ENCODE assay signal across 31 mouse cellular contexts in genomic region chr9:13460012-13460411, GRCm38 (mm10). TPM values are rescaled to one million over a fixed set of nuclear protein-coding genes. Genes with fewer than 3 reads are reported as not detected.
"Had no signal": no experiment of that assay in that cellular context is flagged by ENCODE, and none has a peak within 500 bp of the region (broad histone marks: within the 10 kb centered on the region; RNA-seq: fewer than 3 reads in every experiment).

No protein-coding gene starts in this region.

- ATAC-seq: forebrain, postnatal 0 days; hindbrain, embryonic 16.5 days; inflammation-experienced regulatory T-cells, adult 6 months; intestine, embryonic 15.5 days; intestine, postnatal 0 days; liver, postnatal 0 days had no signal

- H3K9me3 ChIP-seq: hindbrain, embryonic 10.5 days; hindbrain, embryonic 12.5 days; intestine, embryonic 15.5 days; liver, embryonic 13.5 days; liver, embryonic 15.5 days had no signal

- H3K36me3 ChIP-seq: hindbrain, embryonic 10.5 days; hindbrain, embryonic 12.5 days; intestine, embryonic 15.5 days; liver, embryonic 13.5 days; liver, embryonic 15.5 days had no signal

- H3K27ac ChIP-seq: gastrocnemius, adult 2 months; heart, adult 2 months; hindbrain, embryonic 10.5 days; hindbrain, embryonic 12.5 days; hindbrain, embryonic 14.5 days; intestine, embryonic 15.5 days; left cerebral cortex, adult 2 months; liver, embryonic 13.5 days; liver, embryonic 15.5 days had no signal

- H3K4me2 ChIP-seq: heart, embryonic 11.5 days; hindbrain, embryonic 12.5 days; hindbrain, embryonic 14.5 days; intestine, embryonic 15.5 days; liver, embryonic 11.5 days; liver, embryonic 13.5 days; liver, embryonic 15.5 days had no signal

- DNase-seq: forebrain, postnatal 0 days; gastrocnemius, adult 2 months; gastrocnemius, postnatal 10 days; gastrocnemius, postnatal 25 days; heart, adult 2 months; heart, postnatal 10 days; heart, postnatal 4 days; kidney, adult 18-20 months; kidney, adult 8-10 months; kidney, postnatal 10 days; kidney, postnatal 25 days; kidney, postnatal 4 days; left cerebral cortex, postnatal 4 days; liver; liver, embryonic 13.5 days; liver, postnatal 0 days had no signal

- H3K9ac ChIP-seq: forebrain, postnatal 0 days; hindbrain, embryonic 12.5 days; hindbrain, embryonic 14.5 days; intestine, embryonic 15.5 days; liver, embryonic 13.5 days; liver, embryonic 15.5 days; liver, postnatal 0 days had no signal

- H3K4me1 ChIP-seq: liver, embryonic 13.5 days; liver, embryonic 15.5 days had no signal

- H3K27me3 ChIP-seq: hindbrain, embryonic 12.5 days; intestine, embryonic 15.5 days; liver, embryonic 13.5 days; liver, embryonic 15.5 days had no signal

- H3K4me3 ChIP-seq: gastrocnemius, adult 2 months; heart, adult 2 months; hindbrain, embryonic 10.5 days; hindbrain, embryonic 12.5 days; intestine, embryonic 15.5 days; left cerebral cortex, adult 2 months; liver, embryonic 13.5 days; liver, embryonic 15.5 days had no signal

RNA-seq across cellular contexts. Expression of gene Gm17571, which starts 13.5 kb away (rescaled TPM):
- polyA plus RNA-seq: forebrain, postnatal 0 days; heart, adult 2 months; heart, embryonic 11.5 days; heart, embryonic 14.5 days; heart, embryonic 16.5 days; hindbrain, embryonic 10.5 days; hindbrain, embryonic 12.5 days; hindbrain, embryonic 14.5 days; hindbrain, embryonic 16.5 days; inflammation-experienced regulatory T-cells, adult 6 months; intestine, embryonic 15.5 days; intestine, postnatal 0 days; kidney, embryonic 14.5 days; kidney, embryonic 16.5 days; liver, embryonic 11.5 days; liver, embryonic 13.5 days; liver, embryonic 15.5 days; liver, postnatal 0 days had no signal
